Mouse (Mus musculus) spleen, adult 2 months (tissue): Measurements from ENCODE around the gene Atxn1.

Experiments used
- CTCF ChIP-seq: fragments of 200-500 bp; IDR thresholded peaks from 2 replicates; pipeline ENCODE4 v1.5.1; 2011; ENCODE audit warnings: mild to moderate bottlenecking, inconsistent platforms; ENCODE audit not compliant: insufficient read depth, insufficient read length, insufficient replicate concordance; ENCODE audit errors: extremely low read depth
- POLR2A ChIP-seq: fragments of 200-500 bp; IDR thresholded peaks from 2 replicates; pipeline ENCODE4 v1.6.1; 2011; ENCODE audit warnings: low read depth, low read length, inconsistent platforms

DNA sequence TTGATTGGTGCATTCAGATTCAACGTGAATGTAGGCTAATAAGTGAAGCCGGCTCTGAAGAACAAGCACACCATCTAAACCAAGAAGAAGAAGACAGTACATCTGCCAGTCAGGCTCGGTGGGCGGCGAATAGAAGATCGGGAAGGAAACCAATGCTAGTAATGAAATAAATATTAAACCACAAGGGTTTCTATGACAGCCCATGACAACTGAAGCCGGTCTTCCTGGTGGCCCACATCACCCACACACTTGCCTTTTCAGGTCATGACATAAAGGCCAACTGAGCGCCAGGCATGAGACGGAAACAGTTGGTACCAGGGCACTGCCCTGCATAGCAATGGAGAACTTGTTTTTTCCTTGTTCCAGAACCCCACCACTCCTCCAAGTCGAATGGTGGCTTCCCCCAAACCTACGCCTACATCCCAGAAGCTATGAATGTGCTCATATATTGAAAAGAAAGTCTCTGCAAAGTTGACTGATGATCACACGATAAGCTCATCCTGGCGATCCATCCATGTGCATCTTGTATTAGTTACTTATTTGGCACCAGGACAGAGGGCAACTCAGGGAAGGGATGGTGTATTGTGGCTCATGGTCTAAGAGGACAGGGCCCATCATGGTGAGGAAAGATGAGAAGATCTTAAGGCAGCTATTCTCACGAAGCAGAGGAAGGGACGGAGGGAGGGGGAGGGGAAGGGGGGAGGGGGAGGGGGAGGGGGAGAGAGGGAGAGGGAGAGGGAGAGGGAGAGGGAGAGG is 45.7 kb downstream of the Atxn1 start:
- no peak for TF ChIP-seq CTCF
- no peak for TF ChIP-seq POLR2A
